Mouse (Mus musculus): ENCODE measurements at regions not wholly inside any gene's neighbourhood (a gene's known extent, or its start where the extent isn't known, plus 50 kb on each side); places are given as distances from the start of the nearest gene placed in this dataset.

DNA sequence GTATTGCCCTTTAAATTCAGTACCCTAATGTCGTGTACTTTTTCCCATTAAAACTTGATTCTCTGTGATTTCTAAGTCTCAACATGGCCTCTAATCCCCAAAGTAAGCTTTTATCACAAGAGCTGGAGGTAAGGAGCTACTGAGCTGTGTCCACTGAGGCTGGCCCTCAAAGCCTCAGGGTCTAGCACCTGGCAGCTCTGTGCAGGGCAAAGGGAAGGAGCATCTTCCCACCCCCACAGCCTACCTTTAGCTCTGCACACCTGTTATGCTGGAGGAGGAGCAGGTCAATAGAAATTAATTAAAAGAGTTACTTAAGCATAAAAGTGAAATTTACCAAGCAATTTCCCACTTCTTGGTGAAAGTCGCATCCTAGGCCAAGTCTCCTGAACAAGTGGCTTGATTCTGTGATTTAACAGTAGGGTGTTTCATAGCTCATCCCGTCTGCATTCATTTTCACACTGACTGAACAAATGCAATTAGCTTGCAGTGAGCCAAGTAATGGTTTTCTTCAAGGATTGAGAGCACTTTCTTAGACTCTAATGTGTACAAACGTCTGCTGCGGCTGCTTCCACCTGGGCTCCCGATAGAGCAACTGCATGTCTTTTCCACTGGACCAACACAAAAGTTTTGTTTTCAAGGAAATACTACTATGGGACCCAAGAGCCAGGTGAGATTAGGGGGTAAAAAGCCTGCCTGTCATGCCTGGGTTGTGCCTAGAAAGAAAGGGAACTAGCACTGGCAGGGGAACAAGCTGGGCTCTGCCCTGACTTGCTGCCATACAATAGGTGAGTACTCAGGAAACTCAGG lies 50.6 kb upstream of the Dap start:
- no peak for ATAC-seq (ENCODE audit: low TSS enrichment)

Measured in frontal cortex, adult (tissue).